Mouse (Mus musculus): Measurements from ENCODE around the gene Slc51a. TPM values are rescaled to one million over a fixed set of nuclear protein-coding genes. Genes with fewer than 3 reads are reported as not detected.

Gene Slc51a
- polyA plus RNA-seq, 1 experiment from 2014 or later: 0.34 TPM

DNA sequence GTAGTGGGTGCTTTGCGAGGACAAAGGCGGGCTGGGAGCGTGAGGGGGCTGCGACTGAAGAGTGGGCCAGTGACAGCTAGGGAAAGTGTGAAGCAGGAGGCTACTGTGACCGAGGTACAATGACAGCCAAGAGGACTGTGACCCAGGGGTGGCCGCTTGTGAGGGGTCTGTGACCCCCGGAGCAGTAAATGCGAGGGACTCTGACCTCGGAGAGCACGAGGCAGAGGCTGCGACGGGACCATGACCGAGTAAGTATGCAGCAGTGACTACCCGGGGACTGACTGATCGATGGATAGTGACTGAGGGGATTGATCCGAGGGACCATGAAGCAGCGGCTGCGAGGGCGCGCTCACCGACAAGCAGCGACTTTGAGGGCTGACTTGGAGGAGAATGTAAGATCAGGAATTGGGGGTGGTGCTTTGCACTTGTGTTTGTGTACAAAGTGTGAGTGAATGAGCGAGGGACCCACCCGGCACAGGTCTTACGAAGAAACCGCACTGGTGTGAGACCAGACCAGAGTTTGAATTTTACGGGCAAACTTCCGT lies 56.6 kb downstream of the Slc51a start:
- DNase-seq (ENCODE audit: low spot score) (peak; percentile 6), ATAC-seq (replicated peaks; ENCODE audit: insufficient number of reproducible peaks, low FRiP score, low TSS enrichment, low read depth) (peak; percentile 66)
- WGBS: 2% methylated on average over 28 of the region's 28 CpGs
- no peak overlapping the region for H3K27ac ChIP-seq (replicated peaks; ENCODE audit: low read depth, low read length)
- no peaks in the 10 kb centered on the region for H3K36me3 ChIP-seq (replicated peaks; ENCODE audit: control insufficient read depth, insufficient read depth, low read depth, low read length)
- peak overlapping the region; percentile 57 for H3K4me2 ChIP-seq (ENCODE audit: low read depth, low read length)
- no peaks in the 10 kb centered on the region for H3K9me3 ChIP-seq (replicated peaks; ENCODE audit: control insufficient read depth, low read length)
- H3K4me3 ChIP-seq (ENCODE audit: low read depth, low read length): peak overlapping the region; percentile 67
- H3K9ac ChIP-seq (replicated peaks; ENCODE audit: low read length): peak overlapping the region; percentile 80
- H3K27me3 ChIP-seq (ENCODE audit: control insufficient read depth, insufficient read depth, low read length): no peaks in the 10 kb centered on the region
- no peaks in the 10 kb centered on the region; the same call in 1 of the 2 replicates for H3K4me1 ChIP-seq (ENCODE audit: control insufficient read depth, insufficient read depth, low read length)

DNA sequence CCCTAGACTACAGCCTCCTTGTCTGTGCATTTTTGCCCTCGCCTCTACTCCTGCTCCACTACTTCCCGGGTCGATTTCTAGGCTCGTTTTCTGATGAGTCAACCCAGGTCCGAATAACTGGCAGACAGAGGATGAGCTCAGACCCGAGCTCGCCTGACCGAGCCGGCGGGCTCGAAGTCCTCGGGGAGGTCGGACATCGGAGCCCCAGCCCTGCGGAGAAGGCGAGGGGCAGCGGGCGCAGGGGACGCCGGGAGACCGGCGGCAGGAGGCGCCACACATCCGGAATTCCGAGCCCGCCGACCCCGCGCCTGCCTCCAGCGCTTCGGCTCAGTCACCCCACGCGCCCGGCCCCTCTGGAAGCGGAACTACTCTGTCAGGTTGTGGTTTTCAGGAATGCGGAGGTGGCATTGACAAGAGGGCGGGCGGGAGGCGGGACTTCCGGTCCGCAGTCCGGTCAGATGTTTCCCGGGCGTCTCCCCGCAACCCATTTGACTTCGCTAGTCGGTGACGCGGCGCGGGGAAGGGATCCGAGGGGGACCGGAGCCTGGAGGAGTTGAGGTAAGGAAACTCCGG lies 57.1 kb downstream of the Slc51a start, which contains the start of gene Pcyt1a:
Gene Pcyt1a, plus strand, starts transcription at position 448 of the 573 bp plus-strand sequence.
- Histone ChIP-seq H3K27ac (replicated peaks; ENCODE audit: low read depth, low read length) (peak within 1 kb of the TSS; percentile 63), H3K4me3 (ENCODE audit: low read depth, low read length) (peak within 1 kb of the TSS; percentile 67), H3K9ac (replicated peaks; ENCODE audit: low read length) (peak within 1 kb of the TSS; percentile 80), H3K9me3 (replicated peaks; ENCODE audit: control insufficient read depth, low read length) (no peaks in the 10 kb centered on the region), H3K36me3 (replicated peaks; ENCODE audit: control insufficient read depth, insufficient read depth, low read depth, low read length) (no peaks in the 10 kb centered on the region), H3K4me1 (ENCODE audit: control insufficient read depth, insufficient read depth, low read length) (no peaks in the 10 kb centered on the region; the same call in 1 of the 2 replicates), H3K4me2 (ENCODE audit: low read depth, low read length) (peak within 1 kb of the TSS; percentile 57), H3K27me3 (ENCODE audit: control insufficient read depth, insufficient read depth, low read length) (no peaks in the 10 kb centered on the region)
- ATAC-seq (replicated peaks; ENCODE audit: insufficient number of reproducible peaks, low FRiP score, low TSS enrichment, low read depth) (peak; percentile 95), DNase-seq (ENCODE audit: low spot score) (peak; percentile 95)
- WGBS: under 1% methylated on average over 54 of the region's 54 CpGs

DNA sequence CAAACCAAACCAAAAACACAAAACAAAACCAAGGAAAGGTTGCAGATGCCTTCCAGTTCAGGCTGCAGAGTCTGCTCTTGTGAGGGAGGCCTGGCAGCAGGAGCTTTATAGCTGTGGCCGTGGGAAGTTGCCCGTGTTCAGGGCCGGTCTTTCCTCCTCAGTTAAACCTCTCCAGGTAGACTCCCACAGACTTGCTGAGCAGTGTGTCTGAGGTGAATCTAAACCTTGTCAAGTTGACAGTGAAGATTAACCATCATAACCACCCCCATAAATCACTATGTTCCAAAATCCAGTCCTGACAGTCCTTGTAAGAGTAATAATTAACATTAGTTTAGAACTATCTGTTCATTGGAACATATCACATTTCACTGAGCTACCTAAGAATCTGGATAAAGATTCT lies 60.2 kb downstream of the Slc51a start:
- Histone ChIP-seq H3K4me1 (ENCODE audit: control insufficient read depth, insufficient read depth, low read length) (no peaks in the 10 kb centered on the region; the same call in 1 of the 2 replicates), H3K27me3 (ENCODE audit: control insufficient read depth, insufficient read depth, low read length) (no peaks in the 10 kb centered on the region), H3K36me3 (replicated peaks; ENCODE audit: control insufficient read depth, insufficient read depth, low read depth, low read length) (no peaks in the 10 kb centered on the region), H3K4me3 (ENCODE audit: low read depth, low read length) (no peak overlapping the region), H3K9ac (replicated peaks; ENCODE audit: low read length) (no peak overlapping the region), H3K4me2 (ENCODE audit: low read depth, low read length) (no peak overlapping the region), H3K9me3 (replicated peaks; ENCODE audit: control insufficient read depth, low read length) (no peaks in the 10 kb centered on the region), H3K27ac (replicated peaks; ENCODE audit: low read depth, low read length) (no peak overlapping the region)
- no peak for ATAC-seq (replicated peaks; ENCODE audit: insufficient number of reproducible peaks, low FRiP score, low TSS enrichment, low read depth)
- WGBS: 84% methylated on average over 3 of the region's 3 CpGs
- no peak for DNase-seq (ENCODE audit: low spot score)

Other genes with a start within 250 kb of the Slc51a start
- 18.8 and 24.2 TPM in 2 replicates for gene Fbxo45, start 240.7 kb downstream of the Slc51a start, polyA plus RNA-seq (2014; fragmentation: Nextera tagmentation; extraction: Ambion mirVana)
- gene Wdr53, start 240.7 kb downstream of the Slc51a start, polyA plus RNA-seq (2014; fragmentation: Nextera tagmentation; extraction: Ambion mirVana): 21.1 and 21.2 TPM in 2 replicates
- gene Smco1, start 216.4 kb downstream of the Slc51a start, polyA plus RNA-seq (2014; fragmentation: Nextera tagmentation; extraction: Ambion mirVana): not detected in 2 replicates
- gene Rnf168, start 210.4 kb downstream of the Slc51a start, polyA plus RNA-seq (2014; fragmentation: Nextera tagmentation; extraction: Ambion mirVana): 25.4 and 26.0 TPM in 2 replicates
- 25.1 and 30.6 TPM in 2 replicates for gene Ubxn7, start 155.6 kb downstream of the Slc51a start, polyA plus RNA-seq (2014; fragmentation: Nextera tagmentation; extraction: Ambion mirVana)
- gene Tm4sf19, start 87.4 kb downstream of the Slc51a start, polyA plus RNA-seq (2014; fragmentation: Nextera tagmentation; extraction: Ambion mirVana): 0.22 TPM in 1 of 2 replicates, not detected in the other
- gene Tctex1d2, start 68.2 kb downstream of the Slc51a start, polyA plus RNA-seq (2014; fragmentation: Nextera tagmentation; extraction: Ambion mirVana): 31.9 and 32.3 TPM in 2 replicates
- 33.4 and 36.7 TPM in 2 replicates for gene Pcyt1a, start 57.0 kb downstream of the Slc51a start, polyA plus RNA-seq (2014; fragmentation: Nextera tagmentation; extraction: Ambion mirVana)
- not detected in 2 replicates for gene Zdhhc19, start 8.4 kb upstream of the Slc51a start, polyA plus RNA-seq (2014; fragmentation: Nextera tagmentation; extraction: Ambion mirVana)
- 57.9 and 63.2 TPM in 2 replicates for gene Tfrc, start 121.0 kb upstream of the Slc51a start, polyA plus RNA-seq (2014; fragmentation: Nextera tagmentation; extraction: Ambion mirVana)
- 5.3 and 5.8 TPM in 2 replicates for gene Tnk2, start 156.0 kb upstream of the Slc51a start, polyA plus RNA-seq (2014; fragmentation: Nextera tagmentation; extraction: Ambion mirVana)
- gene Muc4, start 248.0 kb upstream of the Slc51a start, polyA plus RNA-seq (2014; fragmentation: Nextera tagmentation; extraction: Ambion mirVana): 0.28 TPM in 1 of 2 replicates, not detected in the other

Data from embryonic facial prominence, embryonic 11.5 days (tissue).